Mouse (Mus musculus) lung, postnatal 0 days (tissue): ENCODE results near the gene Ptgfrn. TPM values are rescaled to one million over a fixed set of nuclear protein-coding genes. Genes with fewer than 3 reads are reported as not detected.

Experiments used
- ATAC-seq: fragments of 200-750 bp; cut with Nextera tagmentation; 2 replicates; pipeline ENCODE4 v1.8.0; 2017; ENCODE audit warnings: moderate library complexity
- DNase-seq: peaks from one replicate; pipeline ENCODE4 v3.0.0-alpha.2; 2016; ENCODE audit warnings: low spot score
- H3K27ac ChIP-seq: fragments of 300-500 bp; sonication (generic); 2 replicates; pipeline ENCODE4 v1.5.1; 2014; ENCODE audit warnings: antibody characterized with exemption, mild to moderate bottlenecking, low read length, mixed read lengths
- H3K27me3 ChIP-seq: fragments of 300-500 bp; sonication (generic); replicated peaks from 2 replicates; pipeline ENCODE4 v1.6.1; 2014; ENCODE audit warnings: low read length, mixed read lengths; ENCODE audit not compliant: insufficient read depth
- H3K36me3 ChIP-seq: fragments of 300-500 bp; sonication (generic); 2 replicates; pipeline ENCODE4 v1.6.1; 2014; ENCODE audit warnings: low read length, mixed read lengths; ENCODE audit not compliant: insufficient read depth
- H3K4me1 ChIP-seq: fragments of 300-500 bp; sonication (generic); 2 replicates; pipeline ENCODE4 v1.6.1; 2014; ENCODE audit warnings: antibody characterized with exemption, low read depth, low read length, mixed read lengths; ENCODE audit not compliant: insufficient read depth
- H3K4me2 ChIP-seq: fragments of 300-500 bp; sonication (generic); replicated peaks from 2 replicates; pipeline ENCODE4 v1.6.1; 2014; ENCODE audit warnings: low read depth, mild to moderate bottlenecking, low read length, moderate library complexity, mixed read lengths
- H3K4me3 ChIP-seq: fragments of 300-500 bp; sonication (generic); 2 replicates; pipeline ENCODE4 v1.5.1; 2014; ENCODE audit warnings: low read depth, low read length
- H3K9ac ChIP-seq: fragments of 300-500 bp; sonication (generic); replicated peaks from 2 replicates; pipeline ENCODE4 v1.6.1; 2014; ENCODE audit warnings: low read depth, mild to moderate bottlenecking
- H3K9me3 ChIP-seq: fragments of 300-500 bp; sonication (generic); 2 replicates; pipeline ENCODE4 v1.6.1; 2016; ENCODE audit warnings: low read length, mixed read lengths
- CTCF ChIP-seq: IDR thresholded peaks from 2 replicates; pipeline ENCODE4 v1.5.1; 2016; ENCODE audit warnings: antibody characterized with exemption, mild to moderate bottlenecking
- EP300 ChIP-seq: IDR thresholded peaks from 2 replicates; pipeline ENCODE4 v1.6.1; 2016; ENCODE audit warnings: antibody characterized with exemption, mild to moderate bottlenecking, control low read depth
- WGBS: fragments of 180-500 bp; shearing (Covaris S2); extraction: QIAGEN DNeasy Blood & Tissue Kit; methylation state at CpG from one replicate; pipeline ENCODE4 v1.1.7; 2014; 5-methylcytosine and 5-hydroxymethylcytosine counted together
- polyA plus RNA-seq: library from polyadenylated mRNA; unstranded; fragments of >200 nt; fragmentation: Nextera tagmentation; extraction: Ambion mirVana; gene quantifications from 2 replicates; pipeline ENCODE4 v1.2.1, GENCODE M21; 2015

Gene Ptgfrn
- polyA plus RNA-seq, 1 experiment from 2014 or later, result 10.2 TPM

DNA sequence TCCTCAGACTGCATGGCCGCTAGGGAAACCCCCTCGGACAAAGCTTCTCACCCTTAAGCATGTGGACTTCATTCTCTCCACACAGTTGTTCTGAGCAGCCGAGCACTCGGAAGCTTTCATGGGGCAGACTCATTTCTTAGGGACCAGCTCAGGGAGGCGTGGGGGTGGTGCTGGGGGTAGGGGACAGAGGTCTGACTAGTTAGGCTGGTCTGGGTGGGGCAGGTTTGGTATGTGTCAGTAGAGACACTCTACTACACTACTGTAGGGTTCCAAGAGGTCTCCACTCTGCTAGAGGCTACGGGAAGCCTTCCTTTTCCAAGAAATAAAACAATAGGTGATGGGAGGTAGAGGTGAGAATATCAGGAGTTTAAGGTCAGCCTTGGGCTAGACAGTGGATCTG lies 65.4 kb downstream of the Ptgfrn start:
- Histone ChIP-seq H3K9me3 (no peaks in the 10 kb centered on the region), H3K27me3 (no peaks in the 10 kb centered on the region), H3K4me2 (no peak overlapping the region), H3K4me3 (no peak overlapping the region), H3K4me1 (peaks cover 3% of the 10 kb centered on the region; the same call in 1 of the 2 replicates), H3K27ac (no peak overlapping the region), H3K36me3 (peaks cover 8% of the 10 kb centered on the region; the same call in 1 of the 2 replicates), H3K9ac (no peak overlapping the region)
- 59% methylated on average over 6 of the region's 6 CpGs for WGBS
- TF ChIP-seq EP300 (no peak), CTCF (no peak)
- ATAC-seq (peak; percentile 47; the same call in 1 of the 2 replicates), DNase-seq (no peak)

GRCm38 (mm10) chr3:101041997-101042396 lies 68.1 kb downstream of the Ptgfrn start:
- 88% methylated on average over 7 of the region's 7 CpGs for WGBS

DNA sequence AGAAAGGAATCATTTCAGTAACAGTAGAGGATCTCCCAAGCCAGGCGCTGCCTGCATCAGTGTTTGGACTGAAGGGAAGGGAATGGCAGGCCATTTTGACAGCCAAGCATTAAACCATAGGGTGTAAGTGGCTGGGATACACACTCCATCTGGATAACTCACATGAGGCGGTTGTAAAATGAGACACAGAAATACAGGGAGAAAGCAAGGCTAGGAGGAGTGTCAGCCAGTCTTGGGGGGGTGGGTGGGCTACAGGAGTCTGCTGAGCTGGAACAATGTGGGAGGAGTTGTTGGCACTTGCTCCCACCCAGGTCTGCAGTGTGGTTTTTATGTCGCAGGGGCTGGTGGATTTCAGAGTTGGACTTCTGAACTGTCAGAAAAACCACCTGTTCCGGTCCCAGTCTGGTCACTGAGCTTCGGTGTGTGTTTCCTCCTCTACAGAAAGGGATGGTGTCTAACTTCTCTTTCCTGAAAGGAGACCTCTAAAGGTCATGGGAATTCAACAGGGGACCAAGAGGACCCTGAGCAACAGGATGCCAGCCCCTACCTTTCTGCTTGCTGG lies 72.0 kb downstream of the Ptgfrn start:
- no peak overlapping the region for H3K9ac ChIP-seq
- no peak overlapping the region for H3K27ac ChIP-seq
- no peaks in the 10 kb centered on the region for H3K9me3 ChIP-seq
- ATAC-seq (no peak), DNase-seq (no peak)
- no peak overlapping the region for H3K4me2 ChIP-seq
- 0 out of 2 replicates have a peak, but pooled peaks cover 6% of the 10 kb centered on the region for H3K36me3 ChIP-seq
- H3K27me3 ChIP-seq, result no peaks in the 10 kb centered on the region
- peaks cover 4% of the 10 kb centered on the region; the same call in 1 of the 2 replicates for H3K4me1 ChIP-seq
- H3K4me3 ChIP-seq, result no peak overlapping the region
- TF ChIP-seq CTCF, result no peak
- WGBS, result 81% methylated on average over 5 of the region's 5 CpGs

More at GRCm38 (mm10) chr3:101041997-101042396, 68.1 kb downstream of the Ptgfrn start:
- Histone ChIP-seq H3K27me3 (no peaks in the 10 kb centered on the region), H3K4me2 (no peak overlapping the region), H3K4me1 (no peaks in the 10 kb centered on the region), H3K9ac (no peak overlapping the region), H3K27ac (no peak overlapping the region), H3K36me3 (0 out of 2 replicates have a peak, but pooled peaks cover 8% of the 10 kb centered on the region), H3K4me3 (no peak overlapping the region), H3K9me3 (no peaks in the 10 kb centered on the region)
- TF ChIP-seq CTCF, result no peak
- no peak for TF ChIP-seq EP300
- no peak for DNase-seq
- no peak for ATAC-seq

GRCm38 (mm10) chr3:101036001-101036400 lies 74.1 kb downstream of the Ptgfrn start:
- H3K9ac ChIP-seq, result no peak overlapping the region
- ATAC-seq (no peak), DNase-seq (no peak)
- no peaks in the 10 kb centered on the region for H3K36me3 ChIP-seq
- H3K27ac ChIP-seq, result no peak overlapping the region
- H3K4me2 ChIP-seq, result no peak overlapping the region
- H3K9me3 ChIP-seq, result no peaks in the 10 kb centered on the region
- TF ChIP-seq CTCF, result no peak
- 98% methylated on average over 2 of the region's 2 CpGs for WGBS
- H3K4me3 ChIP-seq, result no peak overlapping the region
- H3K27me3 ChIP-seq, result no peaks in the 10 kb centered on the region
- peaks cover 4% of the 10 kb centered on the region; the same call in 1 of the 2 replicates for H3K4me1 ChIP-seq

GRCm38 (mm10) chr3:101034509-101034908 lies 75.6 kb downstream of the Ptgfrn start:
- peak overlapping the region; percentile 62; the same call in 1 of the 2 replicates for H3K27ac ChIP-seq
- no peak for TF ChIP-seq CTCF
- TF ChIP-seq EP300, result peak; percentile 84
- DNase-seq, result peak; percentile 43
- peaks cover 4% of the 10 kb centered on the region; the same call in 1 of the 2 replicates for H3K4me1 ChIP-seq
- H3K4me2 ChIP-seq, result no peak overlapping the region
- ATAC-seq, result peak; percentile 84
- no peaks in the 10 kb centered on the region for H3K36me3 ChIP-seq
- no peaks in the 10 kb centered on the region for H3K9me3 ChIP-seq
- no peaks in the 10 kb centered on the region for H3K27me3 ChIP-seq
- H3K4me3 ChIP-seq, result no peak overlapping the region
- no peak overlapping the region for H3K9ac ChIP-seq
- WGBS, result 70% methylated on average over 9 of the region's 9 CpGs

GRCm38 (mm10) chr3:101033644-101034043 lies 76.4 kb downstream of the Ptgfrn start:
- TF ChIP-seq EP300, result peak; percentile 60; the same call in 1 of the 2 replicates
- TF ChIP-seq CTCF, result no peak
- H3K9me3 ChIP-seq, result no peaks in the 10 kb centered on the region
- H3K4me3 ChIP-seq, result no peak overlapping the region
- 36% methylated on average over 4 of the region's 4 CpGs for WGBS
- peak; percentile 60 for ATAC-seq
- peak; percentile 61 for DNase-seq
- peaks cover 4% of the 10 kb centered on the region; the same call in 1 of the 2 replicates for H3K4me1 ChIP-seq
- no peaks in the 10 kb centered on the region for H3K27me3 ChIP-seq
- peak overlapping the region; percentile 62; the same call in 1 of the 2 replicates for H3K27ac ChIP-seq
- H3K4me2 ChIP-seq, result no peak overlapping the region
- no peaks in the 10 kb centered on the region for H3K36me3 ChIP-seq
- H3K9ac ChIP-seq, result no peak overlapping the region
